Mouse (Mus musculus) MEL (cell line): ENCODE results near the gene Ift81. TPM values are rescaled to one million over a fixed set of nuclear protein-coding genes. Genes with fewer than 3 reads are reported as not detected.
A peak's percentile ranks its signal among the peaks of the same experiment; 100 is the strongest.

ENCODE experiments used
- DNase-seq: peaks from one replicate; pipeline ENCODE4 v3.0.0; 2011; ENCODE audit warnings: low read depth, low spot score
- H3K27ac ChIP-seq: 2 replicates; pipeline ENCODE4 v1.5.1; 2012; ENCODE audit warnings: low read depth, mild to moderate bottlenecking, control low read depth, low read length, moderate library complexity; ENCODE audit not compliant: control insufficient read depth
- H3K27me3 ChIP-seq, 2 experiments: fragments of 150-350 bp in 1 of 2; sonication (generic) in 1 of 2; 2 replicates each; pipeline ENCODE4 v1.6.1; 2012; ENCODE audit warnings: low read length in 2 of 2, mild to moderate bottlenecking in 2 of 2, improper control_type of control experiment in 1 of 2, moderate library complexity in 1 of 2; ENCODE audit not compliant: insufficient read depth in 2 of 2, control insufficient read depth in 1 of 2
- H3K36me3 ChIP-seq, 2 experiments: 2 replicates each; pipeline ENCODE4 v1.6.1; 2012 to 2014; ENCODE audit warnings: low read length in 2 of 2, improper control_type of control experiment in 1 of 2, inconsistent platforms in 1 of 2, mild to moderate bottlenecking in 1 of 2; ENCODE audit not compliant: insufficient read depth in 2 of 2, control insufficient read depth in 1 of 2
- H3K4me1 ChIP-seq, 2 experiments: fragments of 150-350 bp in 1 of 2; sonication (generic) in 1 of 2; 2 replicates each; pipeline ENCODE4 v1.6.1; 2012; ENCODE audit warnings: low read length in 2 of 2, improper control_type of control experiment in 1 of 2, mild to moderate bottlenecking in 1 of 2; ENCODE audit not compliant: insufficient read depth in 2 of 2, control insufficient read depth in 1 of 2
- H3K4me3 ChIP-seq, 2 experiments: fragments of 150-350 bp in 1 of 2; sonication (generic) in 1 of 2; 2 replicates each; pipeline ENCODE4 v1.5.1; 2012; ENCODE audit warnings: low read depth in 2 of 2, low read length in 2 of 2, mild to moderate bottlenecking in 2 of 2, moderate library complexity in 2 of 2, control low read depth in 1 of 2, improper control_type of control experiment in 1 of 2; ENCODE audit not compliant: control insufficient read depth in 1 of 2, insufficient read depth in 1 of 2
- H3K79me2 ChIP-seq: 2 replicates; pipeline ENCODE4 v1.6.1; 2012; ENCODE audit warnings: mild to moderate bottlenecking, low read length, moderate library complexity; ENCODE audit not compliant: control insufficient read depth, poor library complexity, insufficient read depth
- H3K9ac ChIP-seq: 2 replicates; pipeline ENCODE4 v1.6.1; 2012; ENCODE audit warnings: low read depth, mild to moderate bottlenecking, control low read depth, low read length, moderate library complexity; ENCODE audit not compliant: control insufficient read depth, poor library complexity, severe bottlenecking
- H3K9me3 ChIP-seq: fragments of 150-350 bp; sonication (generic); replicated peaks from 2 replicates; pipeline ENCODE4 v1.6.1; 2012; ENCODE audit warnings: mild to moderate bottlenecking, low read length, improper control_type of control experiment, moderate library complexity; ENCODE audit not compliant: insufficient read depth
- BHLHE40 ChIP-seq: IDR thresholded peaks from 2 replicates; pipeline ENCODE4 v1.6.1; 2012; ENCODE audit warnings: low read depth, mild to moderate bottlenecking, inconsistent platforms, low read length, improper control_type of control experiment, borderline replicate concordance
- CHD1 ChIP-seq: IDR thresholded peaks from 2 replicates; pipeline ENCODE4 v1.6.1; 2012; ENCODE audit warnings: low read depth, mild to moderate bottlenecking, inconsistent platforms, low read length, improper control_type of control experiment
- CHD2 ChIP-seq: IDR thresholded peaks from 2 replicates; pipeline ENCODE4 v1.6.1; 2011; ENCODE audit warnings: low read length, improper control_type of control experiment
- E2F4 ChIP-seq: IDR thresholded peaks from 2 replicates; pipeline ENCODE4 v1.6.1; 2011; ENCODE audit warnings: low read depth, low read length, improper control_type of control experiment, borderline replicate concordance
- ELF1 ChIP-seq: IDR thresholded peaks from 2 replicates; pipeline ENCODE4 v1.6.1; 2014; ENCODE audit warnings: low read depth, mild to moderate bottlenecking, inconsistent platforms, low read length, improper control_type of control experiment, moderate library complexity
- EP300 ChIP-seq, 2 experiments: IDR thresholded peaks; 2 replicates each; pipeline ENCODE4 v1.6.1; 2011; ENCODE audit warnings: improper control_type of control experiment in 2 of 2, low read length in 2 of 2, low read depth in 1 of 2, mild to moderate bottlenecking in 1 of 2
- ETS1 ChIP-seq: IDR thresholded peaks from 2 replicates; pipeline ENCODE4 v1.6.1; 2012; ENCODE audit warnings: low read depth, mild to moderate bottlenecking, inconsistent platforms, low read length, improper control_type of control experiment, moderate library complexity
- GABPA ChIP-seq: IDR thresholded peaks from 2 replicates; pipeline ENCODE4 v1.6.1; 2012; ENCODE audit warnings: low read depth, mild to moderate bottlenecking, inconsistent platforms, low read length, improper control_type of control experiment, moderate library complexity
- GATA1 ChIP-seq: IDR thresholded peaks from 2 replicates; pipeline ENCODE4 v1.6.1; 2011; ENCODE audit warnings: low read depth, low read length, improper control_type of control experiment
- JUND ChIP-seq: IDR thresholded peaks from 2 replicates; pipeline ENCODE4 v1.6.1; 2011; ENCODE audit warnings: low read depth, mild to moderate bottlenecking, improper control_type of control experiment, low read length
- MAZ ChIP-seq: IDR thresholded peaks from 2 replicates; pipeline ENCODE4 v1.6.1; 2012; ENCODE audit warnings: low read depth, mild to moderate bottlenecking, inconsistent platforms, low read length, improper control_type of control experiment
- MXI1 ChIP-seq: IDR thresholded peaks from 2 replicates; pipeline ENCODE4 v1.6.1; 2011; ENCODE audit warnings: mild to moderate bottlenecking, low read depth, low read length, improper control_type of control experiment
- MYB ChIP-seq: IDR thresholded peaks from 2 replicates; pipeline ENCODE4 v1.6.1; 2011; ENCODE audit warnings: mild to moderate bottlenecking, low read depth, low read length, improper control_type of control experiment
- MYC ChIP-seq: IDR thresholded peaks from 2 replicates; pipeline ENCODE4 v1.6.1; 2011; ENCODE audit warnings: low read depth, mild to moderate bottlenecking, low read length, improper control_type of control experiment, moderate library complexity
- NELFE ChIP-seq: IDR thresholded peaks from 2 replicates; pipeline ENCODE4 v1.6.1; 2011; ENCODE audit warnings: low read depth, low read length, improper control_type of control experiment
- NRF1 ChIP-seq: IDR thresholded peaks from 2 replicates; pipeline ENCODE4 v1.6.1; 2014; ENCODE audit warnings: low read depth, mild to moderate bottlenecking, inconsistent platforms, low read length, improper control_type of control experiment, moderate library complexity; ENCODE audit not compliant: poor library complexity, insufficient read depth, severe bottlenecking
- POLR2A ChIP-seq, 2 experiments: IDR thresholded peaks; 2 replicates each; pipeline ENCODE4 v1.6.1; 2011 to 2012; ENCODE audit warnings: low read length in 2 of 2, mild to moderate bottlenecking in 2 of 2, control low read depth in 1 of 2, improper control_type of control experiment in 1 of 2, low read depth in 1 of 2, moderate library complexity in 1 of 2; ENCODE audit not compliant: control insufficient read depth in 1 of 2, insufficient read depth in 1 of 2, poor library complexity in 1 of 2
- POLR2AphosphoS2 ChIP-seq: IDR thresholded peaks from 2 replicates; pipeline ENCODE4 v1.6.1; 2011; ENCODE audit warnings: low read length, improper control_type of control experiment
- RAD21 ChIP-seq: IDR thresholded peaks from 2 replicates; pipeline ENCODE4 v1.6.1; 2011; ENCODE audit warnings: mild to moderate bottlenecking, low read depth, low read length, improper control_type of control experiment
- RCOR1 ChIP-seq: IDR thresholded peaks from 2 replicates; pipeline ENCODE4 v1.6.1; 2012; ENCODE audit warnings: low read depth, mild to moderate bottlenecking, inconsistent platforms, low read length, improper control_type of control experiment
- SIN3A ChIP-seq: IDR thresholded peaks from 2 replicates; pipeline ENCODE4 v1.6.1; 2012; ENCODE audit warnings: low read length, improper control_type of control experiment, inconsistent platforms
- SMC3 ChIP-seq: IDR thresholded peaks from 2 replicates; pipeline ENCODE4 v1.6.1; 2011; ENCODE audit warnings: low read depth, low read length, improper control_type of control experiment
- TAL1 ChIP-seq: IDR thresholded peaks from 2 replicates; pipeline ENCODE4 v1.6.1; 2012; ENCODE audit warnings: mild to moderate bottlenecking, inconsistent platforms, low read length, moderate library complexity, mixed read lengths
- TBP ChIP-seq: IDR thresholded peaks from 2 replicates; pipeline ENCODE4 v1.8.0; 2011; ENCODE audit warnings: low read depth, low read length, improper control_type of control experiment
- TCF12 ChIP-seq: IDR thresholded peaks from 2 replicates; pipeline ENCODE4 v1.6.1; 2014; ENCODE audit warnings: low read depth, mild to moderate bottlenecking, inconsistent platforms, low read length, improper control_type of control experiment, moderate library complexity
- ZNF384 ChIP-seq: IDR thresholded peaks from 2 replicates; pipeline ENCODE4 v1.6.1; 2012; ENCODE audit warnings: low read depth, mild to moderate bottlenecking, inconsistent platforms, low read length, improper control_type of control experiment
- polyA plus RNA-seq, 2 experiments: library from polyadenylated mRNA; stranded (reverse) in 1 of 2; unstranded in 1 of 2; fragments of >175 nt in 1 of 2; fragments of >200 nt in 1 of 2; gene quantifications; 2 replicates each; pipeline versions ENCODE4 v1.2.1 to v1.2.4; 2012; ENCODE audit warnings: low replicate concordance in 2 of 2, low read depth in 1 of 2; ENCODE audit not compliant: insufficient read length in 2 of 2, insufficient read depth in 1 of 2, missing spikeins in 1 of 2
- total RNA-seq: library from RNA; depleted of rRNA; stranded (reverse); fragments of 300-350 nt; gene quantifications from 2 replicates; pipeline ENCODE4 v1.2.3, GENCODE M21; 2012

The Ift81 gene
- total and polyA plus RNA-seq, 3 experiments: 1.5 to 1.9 TPM; not detected in 1

GRCm38 (mm10) chr5:122576683-122577329 lies 37.5 kb downstream of the Ift81 start:
- TF ChIP-seq MYC (no peak), ZNF384 (no peak), EP300 (IDR thresholded peaks at IDR 0.05; ENCODE audit: low read depth in 1 of 2, low read length in 2 of 2) (peak; percentile 12 to 54; a peak in 3 of 4 replicates), ELF1 (no peak), SMC3 (0 out of 2 replicates have a peak, but pooled peaks have one; percentile 6), TAL1 (peak; percentile 7; the same call in 1 of the 2 replicates), NRF1 (no peak), TCF12 (peak; percentile 39; the same call in 1 of the 2 replicates), NELFE (no peak), GATA1 (peak; percentile 59; the same call in 1 of the 2 replicates), GABPA (no peak), TBP (0 out of 2 replicates have a peak, but pooled peaks have one; percentile 36)
- Histone ChIP-seq H3K27me3 (no peaks in the 10 kb centered on the region), H3K79me2 (no peaks in the 10 kb centered on the region), H3K9me3 (no peaks in the 10 kb centered on the region), H3K4me3 (no peak overlapping the region), H3K9ac (no peak overlapping the region), H3K27ac (no peak overlapping the region), H3K4me1 (no peaks in the 10 kb centered on the region), H3K36me3 (peaks cover 0 to 5% of the 10 kb centered on the region in 2 experiments; a peak in 2 of 4 replicates)
- peak; percentile 61 for DNase-seq

- Histone ChIP-seq H3K4me3 (no peak overlapping the region), H3K9me3 (no peaks in the 10 kb centered on the region), H3K79me2 (no peaks in the 10 kb centered on the region), H3K4me1 (no peaks in the 10 kb centered on the region), H3K9ac (no peak overlapping the region), H3K27ac (no peak overlapping the region), H3K36me3 (peaks cover 0 to 2% of the 10 kb centered on the region in 2 experiments; a peak in 2 of 4 replicates), H3K27me3 (no peaks in the 10 kb centered on the region)
- TF ChIP-seq RCOR1: no peak
- no peak for TF ChIP-seq E2F4
- no peak for TF ChIP-seq SIN3A
- no peak for TF ChIP-seq NRF1
- TF ChIP-seq ETS1: no peak
- no peak for TF ChIP-seq JUND
- TF ChIP-seq TBP: no peak
- TF ChIP-seq MYB: no peak
- no peak for TF ChIP-seq POLR2A (IDR thresholded peaks at IDR 0.05; ENCODE audit: control insufficient read depth in 1 of 2, insufficient read depth in 1 of 2, low read depth in 1 of 2, low read length in 2 of 2, poor library complexity in 1 of 2)
- no peak for TF ChIP-seq BHLHE40
- TF ChIP-seq TAL1: no peak
- TF ChIP-seq MXI1: no peak
- no peak for TF ChIP-seq ELF1
- no peak for TF ChIP-seq CHD2
- TF ChIP-seq RAD21: no peak
- TF ChIP-seq MYC: no peak
- no peak for TF ChIP-seq ZNF384
- TF ChIP-seq MAZ: no peak
- no peak for TF ChIP-seq CHD1
- no peak for TF ChIP-seq POLR2AphosphoS2
- DNase-seq: no peak
Observed at GRCm38 (mm10) chr5:122572001-122572400, 42.3 kb downstream of the Ift81 start.
